Mouse (Mus musculus): ENCODE measurements at regions not wholly inside any gene's neighbourhood (a gene's known extent, or its start where the extent isn't known, plus 50 kb on each side); places are given as distances from the start of the nearest gene placed in this dataset.
A peak's percentile ranks its signal among the peaks of the same experiment; 100 is the strongest.

GRCm38 (mm10) chr6:25276221-25276620, 320.1 kb upstream of the Tmem229a start:
- no peak overlapping the region for H3K4me3 ChIP-seq (ENCODE audit: control insufficient read depth in 1 of 2, insufficient read depth in 1 of 2, low read depth in 2 of 2, low read length in 2 of 2)
- no peak for TF ChIP-seq CHD2 (IDR thresholded peaks at IDR 0.05; ENCODE audit: low read length)
- no peak for TF ChIP-seq KAT2A (conservative IDR thresholded peaks at IDR 0.05; ENCODE audit: low read depth, low read length)
- TF ChIP-seq ETS1 (IDR thresholded peaks at IDR 0.05; ENCODE audit: low read depth, low read length), result no peak
- no peak for TF ChIP-seq USF2 (IDR thresholded peaks at IDR 0.05; ENCODE audit: borderline replicate concordance in 1 of 2, insufficient read depth in 1 of 2, low read depth in 1 of 2, low read length in 2 of 2)
- TF ChIP-seq MYB (IDR thresholded peaks at IDR 0.05; ENCODE audit: low read depth, low read length), result no peak
- peak; percentile 26 to 30 (median 29) for TF ChIP-seq CTCF (IDR thresholded peaks at IDR 0.05 in 2 of 3, conservative IDR thresholded peaks at IDR 0.05 in 1 of 3; ENCODE audit: control insufficient read depth in 1 of 3, insufficient read depth in 1 of 3, low read depth in 2 of 3, low read length in 3 of 3, poor library complexity in 1 of 3, severe bottlenecking in 1 of 3)
- peak; percentile 13 for TF ChIP-seq RAD21 (IDR thresholded peaks at IDR 0.05; ENCODE audit: low read depth, low read length)
- no peak overlapping the region for H3K9ac ChIP-seq (ENCODE audit: control insufficient read depth, low read depth, low read length, poor library complexity, severe bottlenecking)
- DNase-seq (ENCODE audit: low read depth, low spot score), result peak; percentile 23
- no peak overlapping the region for H3K27ac ChIP-seq (ENCODE audit: control insufficient read depth, low read depth, low read length)
- H3K36me3 ChIP-seq (ENCODE audit: control insufficient read depth in 1 of 2, insufficient read depth in 2 of 2, low read length in 2 of 2), result no peaks in the 10 kb centered on the region
- no peaks in the 10 kb centered on the region for H3K79me2 ChIP-seq (ENCODE audit: control insufficient read depth, insufficient read depth, low read length, poor library complexity)
- H3K9me3 ChIP-seq (replicated peaks; ENCODE audit: insufficient read depth, low read length), result no peaks in the 10 kb centered on the region
- H3K4me1 ChIP-seq (ENCODE audit: control insufficient read depth in 1 of 2, insufficient read depth in 2 of 2, low read length in 2 of 2), result no peaks in the 10 kb centered on the region
- no peaks in the 10 kb centered on the region for H3K27me3 ChIP-seq (ENCODE audit: control insufficient read depth in 1 of 2, insufficient read depth in 2 of 2, low read length in 2 of 2)

GRCm38 (mm10) chr6:25260559-25260958, 304.5 kb upstream of the Tmem229a start:
- Histone ChIP-seq H3K27ac (ENCODE audit: control insufficient read depth, low read depth, low read length) (no peak overlapping the region), H3K4me3 (ENCODE audit: control insufficient read depth in 1 of 2, insufficient read depth in 1 of 2, low read depth in 2 of 2, low read length in 2 of 2) (no peak overlapping the region), H3K4me1 (ENCODE audit: control insufficient read depth in 1 of 2, insufficient read depth in 2 of 2, low read length in 2 of 2) (no peaks in the 10 kb centered on the region), H3K27me3 (ENCODE audit: control insufficient read depth in 1 of 2, insufficient read depth in 2 of 2, low read length in 2 of 2) (no peaks in the 10 kb centered on the region), H3K9ac (ENCODE audit: control insufficient read depth, low read depth, low read length, poor library complexity, severe bottlenecking) (no peak overlapping the region), H3K79me2 (ENCODE audit: control insufficient read depth, insufficient read depth, low read length, poor library complexity) (no peaks in the 10 kb centered on the region), H3K9me3 (replicated peaks; ENCODE audit: insufficient read depth, low read length) (no peaks in the 10 kb centered on the region), H3K36me3 (ENCODE audit: control insufficient read depth in 1 of 2, insufficient read depth in 2 of 2, low read length in 2 of 2) (no peaks in the 10 kb centered on the region)
- DNase-seq (ENCODE audit: low read depth, low spot score), result peak; percentile 1
- no peak for TF ChIP-seq SIN3A (IDR thresholded peaks at IDR 0.05; ENCODE audit: low read length)
- TF ChIP-seq TCF12 (IDR thresholded peaks at IDR 0.05; ENCODE audit: low read depth, low read length), result no peak
- no peak for TF ChIP-seq BHLHE40 (IDR thresholded peaks at IDR 0.05; ENCODE audit: borderline replicate concordance, low read depth, low read length)
- no peak for TF ChIP-seq CHD1 (IDR thresholded peaks at IDR 0.05; ENCODE audit: low read depth, low read length)
- no peak for TF ChIP-seq CTCF (IDR thresholded peaks at IDR 0.05 in 2 of 3, conservative IDR thresholded peaks at IDR 0.05 in 1 of 3; ENCODE audit: control insufficient read depth in 1 of 3, insufficient read depth in 1 of 3, low read depth in 2 of 3, low read length in 3 of 3, poor library complexity in 1 of 3, severe bottlenecking in 1 of 3)
- no peak for TF ChIP-seq NRF1 (IDR thresholded peaks at IDR 0.05; ENCODE audit: insufficient read depth, low read depth, low read length, poor library complexity, severe bottlenecking)

GRCm38 (mm10) chr6:25255762-25256161, 299.7 kb upstream of the Tmem229a start:
- no peak for DNase-seq (ENCODE audit: low read depth, low spot score)
- H3K36me3 ChIP-seq (ENCODE audit: control insufficient read depth in 1 of 2, insufficient read depth in 2 of 2, low read length in 2 of 2), result no peaks in the 10 kb centered on the region
- H3K27ac ChIP-seq (ENCODE audit: control insufficient read depth, low read depth, low read length), result no peak overlapping the region
- TF ChIP-seq SMC3 (IDR thresholded peaks at IDR 0.05; ENCODE audit: low read depth, low read length) (no peak), MEF2A (IDR thresholded peaks at IDR 0.05; ENCODE audit: extremely low read depth, insufficient replicate concordance, low read depth, low read length, poor library complexity, severe bottlenecking) (no peak), RCOR1 (IDR thresholded peaks at IDR 0.05; ENCODE audit: low read depth, low read length) (no peak), RAD21 (IDR thresholded peaks at IDR 0.05; ENCODE audit: low read depth, low read length) (no peak), BHLHE40 (IDR thresholded peaks at IDR 0.05; ENCODE audit: borderline replicate concordance, low read depth, low read length) (no peak), USF1 (IDR thresholded peaks at IDR 0.05; ENCODE audit: low read depth, low read length) (no peak), NELFE (IDR thresholded peaks at IDR 0.05; ENCODE audit: low read depth, low read length) (no peak), CHD2 (IDR thresholded peaks at IDR 0.05; ENCODE audit: low read length) (no peak), KAT2A (conservative IDR thresholded peaks at IDR 0.05; ENCODE audit: low read depth, low read length) (no peak), NRF1 (IDR thresholded peaks at IDR 0.05; ENCODE audit: insufficient read depth, low read depth, low read length, poor library complexity, severe bottlenecking) (no peak), MAFK (IDR thresholded peaks at IDR 0.05; ENCODE audit: borderline replicate concordance, low read depth, low read length) (no peak), GABPA (IDR thresholded peaks at IDR 0.05; ENCODE audit: low read depth, low read length) (no peak), POLR2A (IDR thresholded peaks at IDR 0.05; ENCODE audit: control insufficient read depth in 1 of 2, insufficient read depth in 1 of 2, low read depth in 1 of 2, low read length in 2 of 2, poor library complexity in 1 of 2) (no peak), MYC (IDR thresholded peaks at IDR 0.05; ENCODE audit: low read depth, low read length) (no peak), CHD1 (IDR thresholded peaks at IDR 0.05; ENCODE audit: low read depth, low read length) (no peak), MYB (IDR thresholded peaks at IDR 0.05; ENCODE audit: low read depth, low read length) (no peak), POLR2AphosphoS2 (IDR thresholded peaks at IDR 0.05; ENCODE audit: low read length) (no peak)
- no peaks in the 10 kb centered on the region for H3K27me3 ChIP-seq (ENCODE audit: control insufficient read depth in 1 of 2, insufficient read depth in 2 of 2, low read length in 2 of 2)
- H3K79me2 ChIP-seq (ENCODE audit: control insufficient read depth, insufficient read depth, low read length, poor library complexity), result no peaks in the 10 kb centered on the region
- H3K4me3 ChIP-seq (ENCODE audit: control insufficient read depth in 1 of 2, insufficient read depth in 1 of 2, low read depth in 2 of 2, low read length in 2 of 2), result no peak overlapping the region
- H3K9ac ChIP-seq (ENCODE audit: control insufficient read depth, low read depth, low read length, poor library complexity, severe bottlenecking), result no peak overlapping the region
- no peaks in the 10 kb centered on the region for H3K4me1 ChIP-seq (ENCODE audit: control insufficient read depth in 1 of 2, insufficient read depth in 2 of 2, low read length in 2 of 2)
- H3K9me3 ChIP-seq (replicated peaks; ENCODE audit: insufficient read depth, low read length), result no peaks in the 10 kb centered on the region
